Mouse (Mus musculus) heart, embryonic 11.5 days (tissue): Measurements from ENCODE around the gene Ttll6. TPM values are rescaled to one million over a fixed set of nuclear protein-coding genes. Genes with fewer than 3 reads are reported as not detected.

ENCODE experiments used
- ATAC-seq: fragments of 200-750 bp; cut with Nextera tagmentation; replicated peaks from 2 replicates; pipeline ENCODE4 v1.8.0; 2017; ENCODE audit warnings: moderate library complexity; ENCODE audit not compliant: insufficient number of reproducible peaks, low FRiP score, low TSS enrichment
- H3K27ac ChIP-seq: fragments of 300-500 bp; sonication (generic); 2 replicates; pipeline ENCODE4 v1.5.1; 2014; ENCODE audit warnings: mild to moderate bottlenecking, low read depth, low read length
- H3K27me3 ChIP-seq: fragments of 300-500 bp; sonication (generic); 2 replicates; pipeline ENCODE4 v1.6.1; 2014; ENCODE audit warnings: mild to moderate bottlenecking, low read length, mixed read lengths; ENCODE audit not compliant: control insufficient read depth, insufficient read depth
- H3K36me3 ChIP-seq: fragments of 300-500 bp; sonication (generic); 2 replicates; pipeline ENCODE4 v1.6.1; 2014; ENCODE audit warnings: mild to moderate bottlenecking, low read length, moderate library complexity, mixed read lengths; ENCODE audit not compliant: control insufficient read depth, insufficient read depth
- H3K4me1 ChIP-seq: fragments of 300-500 bp; sonication (generic); 2 replicates; pipeline ENCODE4 v1.6.1; 2014; ENCODE audit warnings: low read length; ENCODE audit not compliant: control insufficient read depth, insufficient read depth
- H3K4me2 ChIP-seq: fragments of 300-500 bp; sonication (generic); 2 replicates; pipeline ENCODE4 v1.6.1; 2014; ENCODE audit warnings: mild to moderate bottlenecking, moderate library complexity
- H3K4me3 ChIP-seq: fragments of 300-500 bp; sonication (generic); 2 replicates; pipeline ENCODE4 v1.5.1; 2014; ENCODE audit warnings: low read depth, low read length
- H3K9ac ChIP-seq: fragments of 300-500 bp; sonication (generic); 2 replicates; pipeline ENCODE4 v1.6.1; 2014; ENCODE audit warnings: mild to moderate bottlenecking, low read depth, low read length, moderate library complexity
- H3K9me3 ChIP-seq: fragments of 300-500 bp; sonication (generic); replicated peaks from 2 replicates; pipeline ENCODE4 v1.6.1; 2016; ENCODE audit warnings: low read length; ENCODE audit not compliant: control insufficient read depth
- WGBS: fragments of 180-500 bp; shearing (Covaris S2); extraction: QIAGEN DNeasy Blood & Tissue Kit; methylation state at CpG from one replicate; pipeline ENCODE4 v1.1.7; 2014; ENCODE audit not compliant: insufficient replicate concordance; 5-methylcytosine and 5-hydroxymethylcytosine counted together
- polyA plus RNA-seq: library from polyadenylated mRNA; unstranded; fragments of >200 nt; fragmentation: Nextera tagmentation; extraction: Ambion mirVana; gene quantifications from 2 replicates; pipeline ENCODE4 v1.2.1, GENCODE M21; 2014

The Ttll6 gene
- polyA plus RNA-seq, 1 experiment from 2014 or later = not detected

DNA sequence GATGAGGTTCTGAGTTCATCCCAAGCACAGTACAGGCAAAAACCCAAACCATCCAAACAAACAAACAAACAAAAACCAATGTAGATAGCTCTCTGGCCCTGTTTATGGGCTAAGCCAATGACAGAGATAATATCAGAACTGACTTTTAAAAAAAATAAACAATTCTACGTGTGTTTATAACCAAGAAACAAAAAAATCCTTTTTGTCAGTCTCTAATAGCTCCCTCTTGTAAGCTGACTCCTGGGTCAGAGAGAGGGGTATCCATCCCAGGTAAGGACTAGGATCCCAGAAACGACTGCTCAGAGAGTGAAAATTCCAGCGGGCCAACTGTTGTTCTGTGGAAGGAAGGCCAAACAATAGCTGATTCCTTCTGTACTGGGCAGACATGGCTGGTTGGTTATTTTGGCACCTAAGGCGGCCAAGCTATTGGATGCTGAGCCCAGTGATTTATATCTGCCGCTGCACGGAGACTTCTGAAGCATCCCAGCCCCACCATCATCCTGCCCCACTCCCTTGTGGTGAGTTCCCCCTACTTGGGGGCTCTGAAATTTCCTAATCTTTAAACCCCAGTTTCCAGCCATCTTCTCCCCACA is 45.4 kb downstream of the Ttll6 start:
- H3K4me3 ChIP-seq = no peak overlapping the region
- H3K27me3 ChIP-seq = peaks cover 94% of the 10 kb centered on the region
- no peak overlapping the region for H3K9ac ChIP-seq
- H3K9me3 ChIP-seq = no peaks in the 10 kb centered on the region; the same call in 1 of the 2 replicates
- H3K4me1 ChIP-seq = no peaks in the 10 kb centered on the region
- no peak overlapping the region for H3K4me2 ChIP-seq
- ATAC-seq = no peak
- no peaks in the 10 kb centered on the region for H3K36me3 ChIP-seq
- under 1% methylated on average over 6 of the region's 6 CpGs for WGBS
- no peak overlapping the region for H3K27ac ChIP-seq

DNA sequence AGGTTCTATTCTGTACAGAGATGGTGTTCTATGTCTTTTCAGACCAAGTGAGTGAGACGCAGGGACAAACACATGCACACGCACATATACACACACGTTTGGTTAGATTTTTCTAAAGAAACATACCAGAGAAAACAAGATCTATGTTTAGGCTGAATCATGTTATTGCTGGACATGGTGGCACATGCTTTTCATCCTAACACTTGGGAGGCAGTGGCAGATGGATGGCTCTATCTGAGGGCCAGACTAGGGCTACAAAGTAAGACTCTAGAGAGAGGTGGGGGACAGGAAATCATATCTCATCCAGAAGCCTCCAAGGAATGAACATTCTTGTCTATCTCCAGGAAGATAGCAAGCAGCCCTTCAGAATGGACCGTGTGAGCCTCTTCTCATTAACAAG is 47.5 kb downstream of the Ttll6 start:
- no peaks in the 10 kb centered on the region for H3K36me3 ChIP-seq
- no peak overlapping the region for H3K4me2 ChIP-seq
- no peak overlapping the region for H3K27ac ChIP-seq
- no peak overlapping the region for H3K9ac ChIP-seq
- H3K4me3 ChIP-seq = no peak overlapping the region
- no peak for ATAC-seq
- WGBS = 23% methylated on average over 4 of the region's 4 CpGs
- no peaks in the 10 kb centered on the region for H3K4me1 ChIP-seq
- H3K9me3 ChIP-seq = no peaks in the 10 kb centered on the region; the same call in 1 of the 2 replicates
- H3K27me3 ChIP-seq = peaks cover 92% of the 10 kb centered on the region

DNA sequence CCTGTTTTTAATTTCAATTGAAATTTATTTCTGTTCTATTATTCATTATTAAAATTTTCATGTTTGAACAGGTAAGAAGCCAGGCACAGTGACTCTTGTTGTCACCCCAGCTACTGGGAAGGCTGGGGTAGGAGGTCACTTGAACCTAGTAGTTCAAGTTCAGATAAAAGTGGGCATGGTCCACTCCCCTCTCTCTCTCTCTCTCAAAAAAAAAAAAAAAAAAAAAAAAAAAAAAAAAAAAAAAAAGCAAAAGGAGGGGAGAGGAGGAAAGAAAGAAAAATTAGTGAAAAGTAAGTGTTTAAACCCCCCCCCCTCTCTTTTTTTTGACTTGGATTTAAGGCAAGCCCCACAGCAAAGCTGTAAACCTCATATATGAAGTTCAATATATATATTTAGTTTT is 50.6 kb downstream of the Ttll6 start:
- ATAC-seq = no peak
- no peak overlapping the region for H3K27ac ChIP-seq
- H3K4me3 ChIP-seq = no peak overlapping the region
- H3K27me3 ChIP-seq = peaks cover 95% of the 10 kb centered on the region
- H3K9me3 ChIP-seq = no peaks in the 10 kb centered on the region; the same call in 1 of the 2 replicates
- no peak overlapping the region for H3K9ac ChIP-seq
- H3K4me1 ChIP-seq = no peaks in the 10 kb centered on the region
- no peaks in the 10 kb centered on the region for H3K36me3 ChIP-seq
- H3K4me2 ChIP-seq = no peak overlapping the region

DNA sequence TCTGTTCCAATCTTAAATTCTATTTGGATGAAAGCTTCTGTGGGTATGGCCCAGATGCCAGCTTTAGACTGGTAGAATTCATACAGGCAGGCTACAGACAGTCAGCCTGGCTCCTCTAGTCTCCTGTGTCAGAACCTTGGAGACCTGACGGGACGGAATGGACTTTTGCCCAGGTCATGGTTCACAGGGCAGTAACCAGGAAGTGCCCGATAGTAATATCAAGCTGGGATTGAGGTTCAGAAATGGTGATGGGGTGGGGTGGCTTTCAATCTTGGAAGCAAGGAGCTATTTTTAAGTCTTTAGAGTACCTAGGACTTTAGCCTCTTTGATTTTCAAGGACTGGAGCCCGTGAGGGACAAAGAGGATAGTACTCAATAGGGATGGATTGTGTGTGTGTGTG is 53.7 kb downstream of the Ttll6 start:
- no peaks in the 10 kb centered on the region; the same call in 1 of the 2 replicates for H3K9me3 ChIP-seq
- no peak overlapping the region for H3K4me2 ChIP-seq
- ATAC-seq = no peak
- H3K4me1 ChIP-seq = no peaks in the 10 kb centered on the region
- H3K4me3 ChIP-seq = no peak overlapping the region
- H3K27me3 ChIP-seq = peaks cover 93% of the 10 kb centered on the region
- 25% methylated on average over 4 of the region's 4 CpGs for WGBS
- no peak overlapping the region for H3K9ac ChIP-seq
- H3K36me3 ChIP-seq = no peaks in the 10 kb centered on the region
- no peak overlapping the region for H3K27ac ChIP-seq

DNA sequence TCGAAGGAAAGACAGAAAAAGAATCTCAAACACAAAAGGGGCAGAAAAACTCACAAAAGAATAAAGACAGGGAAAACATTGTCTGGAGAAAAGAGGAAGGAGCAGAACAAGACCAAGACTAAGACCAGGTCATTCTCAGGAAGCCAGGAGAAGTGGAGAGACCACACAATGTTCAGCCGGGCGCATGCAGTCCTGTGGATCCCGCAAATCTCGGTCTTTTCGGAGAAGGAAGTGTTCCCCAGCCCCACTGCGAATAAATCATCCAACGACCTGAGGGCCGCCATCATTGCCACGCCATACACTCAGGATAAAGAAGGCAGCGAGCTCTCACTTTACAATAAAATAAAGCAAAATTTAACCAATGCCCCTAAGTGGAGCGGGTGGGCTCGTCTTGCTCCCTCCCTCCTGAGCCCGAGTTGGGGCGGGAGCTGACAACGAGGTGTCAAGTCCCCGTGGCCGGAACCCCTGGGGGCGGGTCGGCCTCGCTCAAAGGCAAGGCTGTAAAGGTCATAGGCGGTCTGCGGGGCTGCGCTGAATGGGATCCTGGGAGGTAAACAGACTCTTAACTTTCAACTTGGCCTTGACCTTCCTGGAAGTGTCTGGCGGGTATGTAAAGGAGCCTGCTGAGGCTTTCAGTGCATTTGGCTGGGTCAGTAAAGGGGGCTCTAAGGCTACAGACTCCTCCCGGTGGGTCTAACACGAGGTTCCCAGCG is 56.4 kb downstream of the Ttll6 start:
- WGBS = 2% methylated on average over 28 of the region's 28 CpGs
- no peaks in the 10 kb centered on the region for H3K4me1 ChIP-seq

DNA sequence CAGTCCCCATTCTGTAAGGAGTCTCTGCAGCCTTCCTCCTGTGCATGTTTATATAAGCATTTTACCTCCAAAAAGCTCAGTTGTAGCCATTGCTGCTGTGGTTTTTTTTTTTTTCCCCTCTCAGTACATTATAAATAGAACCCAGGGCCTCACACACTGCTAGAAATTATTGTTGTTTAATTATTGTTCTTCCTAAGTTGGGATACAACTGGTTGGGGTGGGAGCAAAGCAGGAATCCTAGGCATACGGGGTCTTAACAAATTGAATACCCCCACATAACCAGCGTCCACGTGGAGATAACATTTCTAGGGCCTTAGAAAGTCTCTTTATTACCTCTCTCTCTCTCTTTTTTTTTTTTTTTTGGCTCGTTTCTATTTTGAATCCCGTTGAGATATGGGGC is 57.5 kb downstream of the Ttll6 start:
- Histone ChIP-seq H3K9ac (no peak overlapping the region), H3K4me2 (no peak overlapping the region), H3K4me3 (no peak overlapping the region), H3K27ac (no peak overlapping the region), H3K36me3 (no peaks in the 10 kb centered on the region), H3K9me3 (no peaks in the 10 kb centered on the region), H3K27me3 (peaks cover 97% of the 10 kb centered on the region), H3K4me1 (no peaks in the 10 kb centered on the region)
- no peak for ATAC-seq
- 3% methylated on average over 5 of the region's 5 CpGs for WGBS

More for the DNA sequence above, 56.4 kb downstream of the Ttll6 start:
- Histone ChIP-seq H3K9ac (no peak overlapping the region), H3K9me3 (no peaks in the 10 kb centered on the region), H3K27ac (no peak overlapping the region), H3K36me3 (no peaks in the 10 kb centered on the region), H3K4me2 (no peak overlapping the region), H3K4me3 (no peak overlapping the region), H3K27me3 (peaks cover 97% of the 10 kb centered on the region)
- no peak for ATAC-seq

DNA sequence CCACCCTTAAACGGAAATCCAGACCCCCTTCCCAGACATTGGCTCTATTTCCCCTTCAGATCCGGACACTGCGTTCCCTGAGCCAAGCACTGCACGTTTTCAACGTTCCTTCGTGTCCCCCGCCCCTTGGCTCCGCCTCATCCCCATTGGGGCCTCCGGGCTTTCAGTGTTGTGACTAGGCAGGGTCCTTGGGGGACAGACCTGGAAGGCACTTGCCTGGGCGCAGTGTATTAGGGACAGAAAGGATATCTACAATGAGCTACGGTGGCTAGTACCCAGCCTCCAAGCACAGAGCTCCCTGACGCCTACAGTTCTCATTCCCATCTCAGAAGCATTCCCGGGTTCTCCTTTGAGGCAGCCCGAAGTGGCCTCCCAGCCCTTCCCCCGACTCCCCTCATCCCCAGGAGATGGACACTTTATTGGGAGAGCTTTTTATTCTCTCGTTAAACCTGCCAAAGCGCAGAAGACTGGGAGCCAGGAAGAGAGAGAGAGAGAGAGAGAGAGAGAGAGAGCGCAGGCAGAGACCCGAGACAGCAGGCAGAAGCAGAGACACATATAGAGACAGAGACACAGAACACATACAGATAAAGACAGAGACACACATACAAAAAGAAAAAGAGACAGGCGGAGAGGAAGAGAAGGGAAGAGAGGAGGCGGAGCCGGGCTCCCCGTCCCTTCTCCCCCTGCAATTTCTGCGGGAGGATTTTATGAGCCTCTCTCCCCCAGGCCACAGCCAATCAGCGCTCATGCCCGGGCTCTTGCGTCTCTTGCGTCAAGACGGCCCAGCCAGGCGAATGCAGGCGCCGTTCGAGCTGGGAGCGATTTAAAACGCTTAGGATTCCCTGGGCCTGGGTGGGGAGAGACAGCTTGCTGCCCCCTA is 60.2 kb downstream of the Ttll6 start, which contains the start of gene Hoxb13:
Gene Hoxb13, plus strand, starts transcription at position 796 of the 880 bp plus-strand sequence.
- H3K4me1 ChIP-seq = no peaks in the 10 kb centered on the region
- 1% methylated on average over 34 of the region's 35 CpGs for whole genome bisulfite sequencing
- no peak within 1 kb of the TSS for H3K27ac ChIP-seq
- no peak for ATAC-seq
- H3K27me3 ChIP-seq = peaks cover 97% of the 10 kb centered on the region
- H3K4me2 ChIP-seq = peak within 1 kb of the TSS; percentile 9; the same call in 1 of the 2 replicates
- H3K9ac ChIP-seq = no peak within 1 kb of the TSS
- H3K4me3 ChIP-seq = no peak within 1 kb of the TSS; the same call in 1 of the 2 replicates
- H3K9me3 ChIP-seq = no peaks in the 10 kb centered on the region
- H3K36me3 ChIP-seq = no peaks in the 10 kb centered on the region

DNA sequence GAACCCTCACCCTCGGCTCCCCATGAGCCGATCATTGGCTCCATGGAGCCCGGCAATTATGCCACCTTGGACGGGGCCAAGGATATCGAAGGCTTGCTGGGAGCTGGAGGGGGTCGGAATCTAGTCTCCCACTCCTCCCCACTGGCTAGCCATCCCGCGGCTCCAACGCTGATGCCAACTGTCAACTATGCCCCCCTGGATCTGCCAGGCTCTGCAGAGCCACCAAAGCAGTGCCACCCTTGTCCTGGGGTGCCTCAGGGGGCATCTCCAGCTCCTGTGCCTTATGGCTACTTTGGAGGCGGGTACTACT is 60.8 kb downstream of the Ttll6 start:
- Histone ChIP-seq H3K4me2 (peak overlapping the region; percentile 9; the same call in 1 of the 2 replicates), H3K27me3 (peaks cover 97% of the 10 kb centered on the region), H3K4me3 (no peak overlapping the region; the same call in 1 of the 2 replicates), H3K9ac (no peak overlapping the region), H3K4me1 (no peaks in the 10 kb centered on the region), H3K36me3 (no peaks in the 10 kb centered on the region), H3K27ac (no peak overlapping the region), H3K9me3 (no peaks in the 10 kb centered on the region)
- whole genome bisulfite sequencing = 5% methylated on average over 10 of the region's 10 CpGs
- ATAC-seq = no peak
